Mouse (Mus musculus) lung, postnatal 0 days (tissue): ENCODE data around the gene Smyd1.

Experiments used
- CTCF ChIP-seq: IDR thresholded peaks from 2 replicates; pipeline ENCODE4 v1.5.1; 2016; ENCODE audit warnings: antibody characterized with exemption, mild to moderate bottlenecking
- EP300 ChIP-seq: IDR thresholded peaks from 2 replicates; pipeline ENCODE4 v1.6.1; 2016; ENCODE audit warnings: antibody characterized with exemption, mild to moderate bottlenecking, control low read depth

- TF ChIP-seq EP300 (no peak), CTCF (peak; percentile 52)
These were observed 52.9 kb downstream of the Smyd1 start for GRCm38 (mm10) chr6:71268929-71269685.
